Mouse (Mus musculus) CH12.LX (cell line): ENCODE measurements at regions not wholly inside any gene's neighbourhood (a gene's known extent, or its start where the extent isn't known, plus 50 kb on each side); places are given as distances from the start of the nearest gene placed in this dataset.

Experiments
- DNase-seq: peaks from one replicate; pipeline ENCODE4 v3.0.0-alpha.2; 2013; ENCODE audit errors: extremely low read depth
- H3K27ac ChIP-seq: 2 replicates; pipeline ENCODE4 v1.5.1; 2012; ENCODE audit warnings: low read depth, mild to moderate bottlenecking, control low read depth, moderate library complexity; ENCODE audit not compliant: insufficient read depth
- H3K27me3 ChIP-seq: replicated peaks from 2 replicates; pipeline ENCODE3; 2012; ENCODE audit warnings: inconsistent platforms
- H3K36me3 ChIP-seq, 2 experiments: replicated peaks in 1 of 2; 2 replicates each; pipeline versions ENCODE3 to v1.6.1; 2012; ENCODE audit warnings: inconsistent platforms in 1 of 2, low read length in 1 of 2, mild to moderate bottlenecking in 1 of 2, mixed read lengths in 1 of 2, moderate library complexity in 1 of 2; ENCODE audit not compliant: control insufficient read depth in 1 of 2, insufficient read depth in 1 of 2
- H3K4me1 ChIP-seq, 2 experiments: 2 replicates each; pipeline ENCODE4 v1.6.1; 2012; ENCODE audit warnings: inconsistent platforms in 1 of 2, moderate library complexity in 1 of 2; ENCODE audit not compliant: insufficient read depth in 2 of 2, control insufficient read depth in 1 of 2
- H3K4me2 ChIP-seq: 2 replicates; pipeline ENCODE4 v1.6.1; 2012; ENCODE audit warnings: low read depth, mild to moderate bottlenecking, control low read depth; ENCODE audit not compliant: poor library complexity, insufficient read depth, severe bottlenecking
- H3K4me3 ChIP-seq, 3 experiments: fragments of 150-350 bp in 1 of 3; sonication (generic) in 1 of 3; replicated peaks in 1 of 3; 2 replicates each; pipeline versions ENCODE3 to v1.5.1; 2011 to 2012; ENCODE audit warnings: low read depth in 2 of 3, low read length in 2 of 3, mild to moderate bottlenecking in 2 of 3, moderate library complexity in 2 of 3, control low read depth in 1 of 3, improper control_type of control experiment in 1 of 3, inconsistent platforms in 1 of 3, mixed read lengths in 1 of 3; ENCODE audit not compliant: poor library complexity in 1 of 3
- H3K79me2 ChIP-seq: replicated peaks from 2 replicates; pipeline ENCODE4 v1.6.1; 2012; ENCODE audit warnings: mild to moderate bottlenecking, moderate library complexity; ENCODE audit not compliant: control insufficient read depth, poor library complexity, insufficient read depth, severe bottlenecking; ENCODE audit errors: extremely low read depth
- H3K9ac ChIP-seq: 2 replicates; pipeline ENCODE4 v1.6.1; 2012; ENCODE audit warnings: low read depth, mild to moderate bottlenecking, control low read depth, moderate library complexity; ENCODE audit not compliant: insufficient read depth
- H3K9me3 ChIP-seq: replicated peaks from 2 replicates; pipeline ENCODE3; 2012; ENCODE audit warnings: low read length, inconsistent platforms, mixed read lengths
- BHLHE40 ChIP-seq: IDR thresholded peaks from 2 replicates; pipeline ENCODE4 v1.6.1; 2011; ENCODE audit warnings: mild to moderate bottlenecking, low read depth, low read length, improper control_type of control experiment
- CHD2 ChIP-seq: IDR thresholded peaks from 2 replicates; pipeline ENCODE4 v1.6.1; 2011; ENCODE audit warnings: low read length, improper control_type of control experiment
- CTCF ChIP-seq, 2 experiments: IDR thresholded peaks in 1 of 2; conservative IDR thresholded peaks in 1 of 2; 2 replicates each; pipeline ENCODE4 v1.5.1; 2011 to 2012; ENCODE audit warnings: low read depth in 2 of 2, low read length in 2 of 2, improper control_type of control experiment in 1 of 2, inconsistent platforms in 1 of 2, mild to moderate bottlenecking in 1 of 2, moderate library complexity in 1 of 2
- ELF1 ChIP-seq: IDR thresholded peaks from 2 replicates; pipeline ENCODE4 v1.6.1; 2014; ENCODE audit warnings: low read depth, mild to moderate bottlenecking, inconsistent platforms, low read length, improper control_type of control experiment
- JUN ChIP-seq: IDR thresholded peaks from 2 replicates; pipeline ENCODE4 v1.6.1; 2011; ENCODE audit warnings: low read depth, mild to moderate bottlenecking, low read length, improper control_type of control experiment, moderate library complexity; ENCODE audit not compliant: insufficient read depth
- MEF2A ChIP-seq: IDR thresholded peaks from 2 replicates; pipeline ENCODE4 v1.6.1; 2014; ENCODE audit warnings: low read depth, mild to moderate bottlenecking, inconsistent platforms, low read length, improper control_type of control experiment, borderline replicate concordance
- MYC ChIP-seq: IDR thresholded peaks from 2 replicates; pipeline ENCODE4 v1.6.1; 2011; ENCODE audit warnings: low read depth, mild to moderate bottlenecking, improper control_type of control experiment, low read length
- PAX5 ChIP-seq: IDR thresholded peaks from 2 replicates; pipeline ENCODE4 v1.6.1; 2012; ENCODE audit warnings: low read length, inconsistent platforms, mixed read lengths
- POLR2A ChIP-seq: IDR thresholded peaks from 2 replicates; pipeline ENCODE4 v1.6.1; 2011; ENCODE audit warnings: low read depth, mild to moderate bottlenecking, improper control_type of control experiment, low read length
- RAD21 ChIP-seq: IDR thresholded peaks from 2 replicates; pipeline ENCODE4 v1.6.1; 2011; ENCODE audit warnings: low read depth, mild to moderate bottlenecking, low read length, improper control_type of control experiment, moderate library complexity
- SMC3 ChIP-seq: IDR thresholded peaks from 2 replicates; pipeline ENCODE4 v1.6.1; 2011; ENCODE audit warnings: low read depth, low read length, improper control_type of control experiment
- TBP ChIP-seq: conservative IDR thresholded peaks from 2 replicates; pipeline ENCODE4 v1.6.1; 2011; ENCODE audit warnings: low read depth, low read length, improper control_type of control experiment
- TCF12 ChIP-seq: IDR thresholded peaks from 2 replicates; pipeline ENCODE4 v1.6.1; 2014; ENCODE audit warnings: low read depth, mild to moderate bottlenecking, inconsistent platforms, low read length, improper control_type of control experiment
- UBTF ChIP-seq: IDR thresholded peaks from 2 replicates; pipeline ENCODE4 v1.6.1; 2012; ENCODE audit warnings: low read depth, mild to moderate bottlenecking, inconsistent platforms, low read length, improper control_type of control experiment, moderate library complexity
- USF1 ChIP-seq: IDR thresholded peaks from 2 replicates; pipeline ENCODE4 v1.6.1; 2014; ENCODE audit warnings: low read depth, mild to moderate bottlenecking, inconsistent platforms, low read length, improper control_type of control experiment
- ZC3H11A ChIP-seq: IDR thresholded peaks from 2 replicates; pipeline ENCODE4 v1.6.1; 2012; ENCODE audit warnings: low read depth, mild to moderate bottlenecking, inconsistent platforms, low read length, improper control_type of control experiment
- ZNF384 ChIP-seq: IDR thresholded peaks from 2 replicates; pipeline ENCODE4 v1.6.1; 2012; ENCODE audit warnings: low read depth, low read length, improper control_type of control experiment, inconsistent platforms
- dilution Hi-C: fragments of 300-500 bp; cut with MboI; formaldehyde crosslinking; loops from 2 replicates; pipeline ENCODE4 v1.14.3; 2020; ENCODE audit warnings: low sequenced_read_pairs; ENCODE audit not compliant: extremely low pct_unique_long_range_greater_than_20kb, extremely low pct_ligation_motif_present
- in situ Hi-C: fragments of 300-500 bp; cut with MboI; formaldehyde crosslinking; loops from 3 replicates; pipeline ENCODE4 v1.14.3; 2019; ENCODE audit warnings: low sequenced_read_pairs, low pct_ligation_motif_present, low pct_unique_long_range_greater_than_20kb, mixed read lengths

GRCm38 (mm10) chr9:61510217-61510893, 138.2 kb downstream of the Tle3 start:
- in situ Hi-C loops (no loop called here), dilution Hi-C loops (no loop called here)
- no peaks in the 10 kb centered on the region for H3K27me3 ChIP-seq
- H3K79me2 ChIP-seq = no peaks in the 10 kb centered on the region
- peaks cover 0 to 6% of the 10 kb centered on the region in 2 experiments; a peak in 1 of 4 replicates for H3K4me1 ChIP-seq
- no peaks in the 10 kb centered on the region for H3K9me3 ChIP-seq
- no peaks in the 10 kb centered on the region for H3K36me3 ChIP-seq
- H3K4me2 ChIP-seq = no peak overlapping the region
- no peak overlapping the region for H3K27ac ChIP-seq
- no peak overlapping the region for H3K9ac ChIP-seq
- TF ChIP-seq RAD21 (no peak), CTCF (conservative IDR thresholded peaks at IDR 0.05 in 1 of 2, IDR thresholded peaks at IDR 0.05 in 1 of 2; ENCODE audit: low read depth in 2 of 2, low read length in 2 of 2) (no peak), ZNF384 (no peak), POLR2A (no peak), JUN (no peak)
- TF ChIP-seq, all 38 proteins: peak for 0
- DNase-seq = no peak
- no peak overlapping the region for H3K4me3 ChIP-seq

- DNase-seq = no peak
- in situ Hi-C loops (no loop called here), dilution Hi-C loops (no loop called here)
- Histone ChIP-seq H3K27me3 (no peaks in the 10 kb centered on the region), H3K4me2 (no peak overlapping the region), H3K36me3 (no peaks in the 10 kb centered on the region), H3K9me3 (no peaks in the 10 kb centered on the region), H3K4me1 (peaks cover 0 to 6% of the 10 kb centered on the region in 2 experiments; a peak in 1 of 4 replicates), H3K79me2 (no peaks in the 10 kb centered on the region), H3K27ac (no peak overlapping the region), H3K9ac (no peak overlapping the region), H3K4me3 (no peak overlapping the region)
- no peak for TF ChIP-seq ELF1
- TF ChIP-seq CHD2 = no peak
- no peak for TF ChIP-seq PAX5
- no peak for TF ChIP-seq MYC
- no peak for TF ChIP-seq USF1
- no peak for TF ChIP-seq BHLHE40
- no peak for TF ChIP-seq CTCF (conservative IDR thresholded peaks at IDR 0.05 in 1 of 2, IDR thresholded peaks at IDR 0.05 in 1 of 2; ENCODE audit: low read depth in 2 of 2, low read length in 2 of 2)
- no peak for TF ChIP-seq RAD21
- no peak for TF ChIP-seq TBP
- TF ChIP-seq ZC3H11A = no peak
- TF ChIP-seq TCF12 = no peak
- no peak for TF ChIP-seq JUN
- no peak for TF ChIP-seq UBTF
- TF ChIP-seq MEF2A = no peak
- no peak for TF ChIP-seq SMC3
These were observed 137.5 kb downstream of the Tle3 start for GRCm38 (mm10) chr9:61509591-61510191.
